Mouse (Mus musculus) naive thymus-derived CD4-positive, alpha-beta T cell, adult 2 months (primary cell): ENCODE results near the gene Dhx30.
"Not testable (repeated sequence)": the region's sequence is repeated elsewhere in the genome, so short reads cannot be mapped to it uniquely, and the experiment has no call there.

Experiments
- DNase-seq: peaks from one replicate; pipeline ENCODE4 v3.0.0-alpha.2; 2011; ENCODE audit warnings: low read depth

Dhx30 gene

DNA sequence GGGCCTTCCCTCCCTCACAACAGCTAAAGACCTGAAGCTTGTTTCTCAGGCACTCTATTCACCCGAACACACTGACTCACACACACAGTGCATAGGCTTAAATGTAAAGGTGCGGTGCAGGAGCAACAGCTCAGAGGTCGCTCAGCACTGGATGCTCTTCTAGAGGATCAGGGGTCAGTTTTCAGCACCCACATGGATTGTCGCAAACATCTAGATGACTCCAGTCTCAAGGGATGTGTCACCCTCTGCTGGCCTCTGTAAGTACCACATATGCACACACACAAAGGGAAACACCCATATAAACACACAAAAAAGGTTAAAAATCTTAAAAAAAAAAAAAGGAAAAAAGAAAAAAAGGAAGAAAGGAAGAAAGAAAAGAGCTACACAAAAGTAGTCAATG lies 22.9 kb downstream of the Dhx30 start:
- no peak for DNase-seq

DNA sequence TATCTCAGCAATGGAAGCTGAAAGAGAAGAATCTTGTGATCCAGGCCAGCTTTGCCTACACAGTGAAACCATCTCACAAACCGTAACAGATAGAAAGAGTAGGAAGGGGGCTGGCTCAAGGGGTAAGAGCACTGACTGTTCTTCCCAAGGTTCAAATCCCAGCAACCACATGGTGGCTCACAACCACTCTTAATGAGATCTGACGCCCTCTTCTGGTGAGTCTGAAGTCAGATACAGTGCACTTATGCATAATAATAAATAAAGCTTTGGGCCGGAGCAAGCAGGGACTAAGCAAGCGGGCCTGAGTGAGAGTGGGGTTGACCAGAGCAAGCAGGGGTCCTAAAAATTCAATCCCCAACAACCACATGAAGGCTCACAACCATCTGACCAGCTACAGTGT lies 24.3 kb downstream of the Dhx30 start:
- DNase-seq: no peak

DNA sequence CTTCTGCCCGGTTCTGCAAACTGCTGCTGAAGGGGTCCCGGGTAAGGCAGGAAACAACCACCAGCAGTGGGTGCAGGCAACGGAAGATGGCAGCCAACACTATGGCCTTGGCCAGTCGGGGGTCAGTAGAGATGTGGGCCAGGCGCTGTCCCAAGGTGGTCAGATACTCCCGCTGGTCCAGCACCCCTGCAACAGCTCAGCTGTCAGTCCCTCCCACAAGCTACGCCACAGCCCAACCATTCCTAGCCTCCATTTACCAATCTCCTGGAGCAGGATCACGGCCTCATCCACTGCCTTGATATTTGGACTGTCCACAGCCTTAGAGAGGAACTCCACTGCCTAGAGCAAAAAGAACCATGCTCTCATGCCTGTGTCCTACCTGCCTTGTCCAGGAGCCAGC lies 31.9 kb downstream of the Dhx30 start:
- no peak for DNase-seq

DNA sequence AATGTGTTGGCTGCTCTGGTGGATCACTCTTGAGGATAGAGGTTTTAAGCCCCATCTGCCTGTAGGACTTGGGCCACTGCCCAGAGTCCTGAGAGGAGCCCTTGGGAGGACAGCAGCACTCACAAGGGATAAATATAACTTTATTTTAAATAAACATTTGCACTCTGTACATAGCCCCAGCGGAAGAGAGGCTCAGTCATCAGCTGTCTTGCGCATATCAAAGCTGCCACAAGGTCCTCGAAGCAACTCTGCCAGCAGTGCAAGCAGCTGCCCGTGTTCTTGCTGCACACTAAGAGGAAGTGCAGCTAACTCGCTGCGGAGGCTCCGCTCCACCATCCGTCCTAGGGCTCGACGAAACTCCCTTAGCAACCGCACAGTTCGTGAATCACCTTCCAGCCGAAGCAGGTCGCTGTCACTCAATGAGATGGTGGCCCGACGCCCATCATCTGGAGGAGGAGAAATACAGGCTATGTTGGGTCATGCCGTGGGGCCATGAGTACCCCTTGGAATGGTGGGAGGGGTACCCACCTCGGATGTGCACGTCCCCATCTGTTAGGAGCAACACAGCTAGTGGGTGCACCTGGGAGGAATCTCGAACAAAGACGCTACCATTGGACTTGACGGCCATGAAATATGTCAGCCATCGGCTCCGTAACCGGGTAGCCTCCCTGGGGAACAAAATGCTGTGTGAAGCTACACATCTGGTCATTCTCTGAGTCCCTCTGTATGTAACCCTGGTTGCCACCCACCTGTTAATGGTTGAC lies 33.2 kb downstream of the Dhx30 start:
- DNase-seq: no peak

DNA sequence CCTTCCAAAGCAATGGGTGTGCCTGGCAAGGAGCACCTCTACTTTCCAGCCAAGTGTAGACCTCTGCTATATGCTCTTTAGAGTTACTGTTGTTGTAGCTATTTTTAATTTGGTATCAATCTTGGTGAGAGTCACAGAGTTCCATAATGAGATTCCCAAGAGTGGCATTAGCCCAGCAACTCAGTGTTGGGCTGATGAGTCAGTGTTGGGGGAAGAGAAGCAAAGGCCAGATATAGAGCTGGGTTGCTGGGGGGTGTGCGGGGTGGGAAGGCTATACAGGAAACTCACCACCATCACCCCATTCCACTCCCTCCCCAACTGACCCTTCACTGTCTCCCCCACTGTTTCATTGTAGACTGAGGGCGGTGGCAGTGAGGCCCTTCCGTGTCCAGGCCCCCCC lies 36.6 kb downstream of the Dhx30 start:
- no peak for DNase-seq

DNA sequence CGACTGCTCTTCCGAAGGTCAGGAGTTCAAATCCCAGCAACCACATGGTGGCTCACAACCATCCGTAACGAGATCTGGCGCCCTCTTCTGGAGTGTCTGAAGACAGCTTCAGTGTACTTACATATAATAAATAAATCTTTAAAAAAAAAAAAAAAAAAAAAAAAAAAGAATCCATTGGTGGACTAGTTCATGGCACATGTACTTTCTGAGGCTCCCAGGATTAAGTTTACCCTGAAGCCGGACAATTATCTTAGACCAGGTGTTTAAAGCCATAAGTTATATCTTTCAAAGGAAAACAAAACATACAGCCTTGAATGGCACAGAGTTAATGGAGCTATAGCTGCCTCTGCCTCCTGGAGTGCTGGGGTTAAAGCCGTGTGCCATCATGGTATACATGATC lies 41.2 kb downstream of the Dhx30 start:
- not testable (repeated sequence) for DNase-seq

DNA sequence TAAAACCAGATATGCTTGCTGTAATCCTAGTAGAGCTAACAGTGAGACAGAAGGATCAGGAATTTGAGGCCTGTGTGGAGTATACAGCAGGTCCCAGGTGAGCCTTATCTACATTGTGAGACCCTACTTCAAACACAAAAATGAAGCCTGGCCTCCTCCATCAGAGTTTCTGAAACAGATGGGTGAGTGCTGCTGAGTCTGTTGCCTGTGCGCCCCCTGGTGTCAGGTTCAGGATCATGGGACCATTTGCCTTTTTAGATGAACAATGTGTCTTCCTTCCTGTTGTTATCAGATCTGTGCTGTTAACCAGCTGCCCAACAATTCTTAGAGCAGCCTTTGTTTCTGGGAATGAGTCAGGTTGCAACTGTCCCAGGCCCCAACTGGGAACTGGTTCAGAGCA lies 45.8 kb downstream of the Dhx30 start:
- DNase-seq: peak; percentile 78

DNA sequence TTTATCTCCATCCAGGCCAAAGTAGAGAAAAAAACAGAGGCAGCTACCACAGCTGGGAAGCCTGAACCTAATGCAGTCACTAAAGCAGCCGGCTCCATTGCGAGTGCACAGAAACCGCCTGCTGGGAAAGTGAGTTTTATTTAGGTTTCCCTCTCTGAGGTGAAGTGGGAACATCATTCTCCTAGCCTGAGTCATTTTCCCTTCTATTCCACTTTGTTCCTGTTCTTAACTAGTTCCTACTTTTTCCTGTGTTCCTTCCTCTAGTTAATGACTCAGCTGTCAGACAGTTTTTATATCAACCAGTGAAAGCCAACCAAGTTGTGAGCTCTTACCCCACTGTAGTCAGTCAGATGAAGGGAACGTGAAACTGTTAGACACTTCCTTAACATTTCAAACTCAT lies 46.6 kb downstream of the Dhx30 start:
- DNase-seq: no peak

DNA sequence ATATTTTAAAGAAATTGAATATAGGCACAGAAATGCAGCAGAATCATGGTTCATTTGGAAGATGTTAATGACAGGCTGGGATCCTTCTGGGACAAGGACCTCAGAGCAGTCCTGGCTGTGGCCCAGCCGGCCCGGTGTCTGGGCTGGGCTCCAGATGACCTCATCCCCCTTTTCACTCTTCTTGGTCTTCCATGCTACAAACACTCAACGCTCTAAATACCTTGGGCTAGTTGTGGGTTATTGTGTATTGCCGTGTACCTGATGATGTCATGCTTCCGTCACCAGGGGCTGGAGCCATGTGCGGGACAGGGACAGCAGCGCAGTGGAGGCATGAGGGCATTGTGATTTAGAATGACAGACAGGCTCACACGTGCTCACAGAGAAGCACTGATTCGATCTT lies 47.3 kb downstream of the Dhx30 start:
- no peak for DNase-seq

DNA sequence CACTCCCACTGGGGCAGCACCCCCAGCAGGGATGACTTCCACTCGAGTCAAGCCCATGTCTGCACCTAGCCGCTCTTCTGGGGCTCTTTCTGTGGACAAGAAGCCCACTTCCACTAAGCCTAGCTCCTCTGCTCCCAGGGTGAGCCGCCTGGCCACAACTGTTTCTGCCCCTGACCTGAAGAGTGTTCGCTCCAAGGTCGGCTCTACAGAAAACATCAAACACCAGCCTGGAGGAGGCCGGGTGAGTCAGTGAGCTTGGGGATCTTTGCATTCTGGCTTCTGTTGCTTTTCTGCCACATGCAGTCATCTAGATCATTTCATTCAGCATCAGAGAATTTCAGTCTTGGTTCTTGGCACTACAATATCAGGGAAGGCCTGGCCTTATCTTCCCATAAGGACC lies 48.9 kb downstream of the Dhx30 start:
- no peak for DNase-seq

DNA sequence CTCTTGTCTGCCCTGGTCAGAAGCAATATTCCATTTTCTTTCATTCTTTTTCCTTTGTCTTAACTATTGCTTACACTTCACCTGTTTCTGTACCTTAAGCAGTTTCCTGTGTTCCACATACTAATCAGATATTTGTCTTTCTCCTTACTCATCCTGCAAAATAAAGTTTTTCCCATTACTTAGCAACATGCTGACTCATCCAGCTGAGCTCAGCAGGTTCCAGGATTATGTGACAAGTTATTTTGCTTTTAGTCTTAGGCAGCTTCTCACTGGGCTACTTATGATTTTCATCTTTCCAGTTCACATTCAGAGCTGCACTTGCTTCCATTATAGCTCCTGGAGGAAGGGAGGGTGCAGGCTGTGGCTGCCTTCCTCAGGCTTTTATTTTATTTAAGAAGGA lies 53.0 kb downstream of the Dhx30 start:
- no peak for DNase-seq

DNA sequence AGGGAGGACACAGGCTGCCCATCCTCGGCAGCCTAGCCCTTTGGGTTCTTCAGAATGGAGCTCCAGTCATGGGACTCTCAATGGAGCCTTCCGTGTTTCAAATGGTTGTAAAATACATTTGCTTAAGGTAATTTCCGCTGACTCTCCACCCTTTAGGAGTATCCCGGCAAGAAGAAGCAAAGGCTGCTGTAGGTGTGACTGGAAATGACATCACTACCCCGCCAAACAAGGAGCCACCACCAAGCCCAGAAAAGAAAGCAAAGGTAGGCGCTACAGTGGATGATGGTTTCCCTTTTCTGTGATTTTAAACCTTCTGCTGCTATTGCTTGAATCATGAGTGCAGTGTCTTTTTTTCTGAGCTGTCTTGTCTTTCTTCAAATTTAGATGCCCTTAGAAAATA lies 54.8 kb downstream of the Dhx30 start:
- no peak for DNase-seq

DNA sequence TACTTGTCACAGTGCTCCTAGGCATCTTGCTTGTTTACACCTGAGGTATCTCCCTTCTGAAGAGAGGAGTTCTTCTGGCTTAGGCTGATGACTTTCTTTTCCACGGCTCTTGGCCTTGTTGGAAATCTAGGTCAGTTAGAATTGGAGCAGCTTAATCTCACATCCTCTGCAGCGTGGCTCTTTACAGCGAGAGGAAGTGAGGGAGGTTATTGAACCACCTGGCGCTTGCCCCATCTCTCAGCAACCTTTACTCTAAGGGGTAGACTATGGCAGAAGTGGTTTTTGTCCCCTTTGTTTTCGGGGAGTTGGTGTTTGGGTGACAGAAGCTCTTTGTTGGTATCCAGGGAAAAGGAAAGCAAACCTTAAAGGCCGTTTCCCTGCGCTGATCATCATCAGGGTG lies 55.2 kb downstream of the Dhx30 start:
- no peak for DNase-seq

DNA sequence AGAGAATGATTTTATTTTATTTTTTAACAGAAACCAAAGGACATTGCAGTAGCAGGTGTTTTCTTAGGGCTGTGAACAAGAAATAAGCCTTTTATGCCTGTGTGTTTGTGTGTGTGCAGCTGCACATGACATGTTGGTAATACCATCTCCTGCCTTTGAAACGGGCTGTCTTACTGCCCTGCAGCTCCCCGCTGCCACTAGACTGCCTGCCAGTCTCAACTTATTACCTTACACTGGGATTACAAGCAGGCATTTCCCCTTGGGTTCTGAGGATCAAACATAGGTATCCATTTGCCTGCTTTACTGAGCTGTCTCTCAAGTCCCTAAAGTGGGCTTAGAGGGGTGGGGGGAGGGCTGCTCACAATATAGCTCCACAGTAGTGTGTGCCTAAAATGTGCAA lies 56.9 kb downstream of the Dhx30 start:
- DNase-seq: no peak

DNA sequence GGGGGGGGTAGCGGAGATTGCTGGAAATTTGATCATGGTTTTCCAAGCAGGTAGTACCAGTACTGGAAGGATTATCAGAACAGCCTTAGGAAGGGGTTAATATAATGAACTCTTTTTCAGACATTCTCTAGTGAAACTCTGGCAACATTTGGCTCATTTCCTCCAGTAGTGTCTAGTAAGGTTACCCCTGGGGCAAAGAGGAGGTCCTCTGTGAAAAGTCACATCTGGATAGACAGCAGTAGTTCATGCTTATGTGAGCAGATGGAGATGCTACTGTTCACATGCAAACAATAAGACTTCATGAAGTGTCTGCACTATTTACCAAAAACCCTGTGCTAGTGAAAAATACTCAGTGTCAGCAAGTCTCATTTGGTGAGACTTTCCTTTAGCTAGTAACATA lies 60.4 kb downstream of the Dhx30 start:
- no peak for DNase-seq

DNA sequence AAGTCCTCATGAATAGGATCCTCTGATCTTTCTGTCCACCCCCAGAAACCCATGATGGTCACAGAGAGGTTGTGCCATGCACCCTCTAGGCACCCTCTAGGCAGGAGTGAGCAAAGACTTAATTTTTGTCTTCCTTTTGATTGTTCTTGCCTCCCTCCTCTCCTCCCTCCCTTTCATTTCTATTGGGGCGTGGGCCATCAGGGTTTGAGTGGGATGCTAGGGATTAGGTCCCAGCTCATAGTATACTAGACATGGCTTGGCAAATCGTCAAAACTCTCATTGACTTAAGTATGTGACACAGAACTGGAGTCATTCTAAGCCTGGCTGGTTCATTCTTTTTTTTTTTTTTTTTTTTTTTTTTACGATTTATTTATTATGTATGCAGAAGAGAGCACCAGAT lies 62.8 kb downstream of the Dhx30 start:
- no peak for DNase-seq

DNA sequence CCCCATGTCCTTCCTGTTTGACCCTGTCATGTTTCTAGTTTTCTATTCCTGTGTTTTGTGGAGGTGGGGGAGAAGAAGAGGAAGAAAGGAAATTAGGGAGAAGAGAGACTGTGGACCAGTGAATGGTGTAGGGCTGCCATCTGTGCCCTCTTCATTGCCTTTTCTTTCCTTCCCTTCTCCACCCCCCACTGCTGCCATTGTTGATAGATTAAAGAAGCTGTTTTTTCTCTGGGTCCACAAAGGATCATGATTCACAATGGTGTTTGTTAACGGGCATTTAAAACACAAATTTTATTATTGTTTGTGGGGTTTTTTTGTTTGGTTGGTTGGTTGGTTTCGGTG lies 63.6 kb downstream of the Dhx30 start:
- no peak for DNase-seq

DNA sequence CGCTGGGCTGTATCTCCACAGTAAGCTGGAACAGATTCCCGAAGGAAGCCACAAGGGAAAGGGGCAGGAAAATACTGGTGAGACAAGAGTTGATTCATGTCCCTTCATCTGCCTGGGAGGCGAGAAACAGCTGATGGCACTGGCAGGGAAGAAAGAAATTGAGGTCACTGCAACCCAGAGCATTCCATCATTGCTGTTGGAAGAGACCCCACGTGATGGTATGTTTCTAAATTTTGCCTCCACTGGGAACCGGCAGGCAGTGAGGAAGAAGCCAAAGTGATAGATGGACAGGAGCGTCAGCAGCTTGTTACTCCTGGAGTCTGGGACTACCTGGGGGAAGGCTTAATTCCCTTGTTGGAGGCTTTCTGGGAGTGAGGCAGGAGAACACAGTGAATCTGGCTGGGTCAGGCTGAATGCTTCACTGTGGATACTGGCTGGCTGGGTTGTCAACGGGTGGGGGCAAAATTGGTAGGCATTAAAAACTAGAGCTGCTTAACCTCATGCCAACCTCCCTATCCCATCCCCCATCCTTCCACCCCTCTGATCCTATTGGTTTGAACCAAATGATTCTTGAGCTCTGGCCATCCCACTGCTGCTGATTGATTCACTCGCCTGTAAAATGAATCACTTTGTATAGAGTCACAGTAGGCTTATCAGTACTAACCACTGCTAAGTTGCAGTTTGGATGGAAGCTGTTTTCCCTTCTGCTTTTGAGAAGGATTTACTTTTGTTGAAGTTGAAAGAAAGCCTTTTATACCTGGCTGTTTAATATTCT lies 64.1 kb downstream of the Dhx30 start:
- DNase-seq: no peak

DNA sequence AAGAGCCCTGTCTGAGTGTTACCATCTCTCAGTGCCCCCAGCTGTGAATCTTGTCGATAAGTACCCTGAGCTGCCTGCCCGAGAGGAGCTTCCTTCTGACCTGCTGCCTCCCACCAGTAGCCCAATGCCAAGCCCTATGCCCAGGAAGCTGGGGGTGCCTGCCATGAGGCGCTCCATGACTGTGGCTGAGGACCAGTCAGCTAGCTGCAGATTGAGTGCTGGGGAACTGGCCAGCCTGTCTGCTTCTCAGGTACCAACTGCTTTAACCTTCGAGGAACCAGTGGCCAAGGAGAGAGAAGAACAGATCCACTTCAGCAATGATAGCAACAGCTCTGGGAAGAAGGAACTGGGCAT lies 64.7 kb downstream of the Dhx30 start:
- DNase-seq: no peak

DNA sequence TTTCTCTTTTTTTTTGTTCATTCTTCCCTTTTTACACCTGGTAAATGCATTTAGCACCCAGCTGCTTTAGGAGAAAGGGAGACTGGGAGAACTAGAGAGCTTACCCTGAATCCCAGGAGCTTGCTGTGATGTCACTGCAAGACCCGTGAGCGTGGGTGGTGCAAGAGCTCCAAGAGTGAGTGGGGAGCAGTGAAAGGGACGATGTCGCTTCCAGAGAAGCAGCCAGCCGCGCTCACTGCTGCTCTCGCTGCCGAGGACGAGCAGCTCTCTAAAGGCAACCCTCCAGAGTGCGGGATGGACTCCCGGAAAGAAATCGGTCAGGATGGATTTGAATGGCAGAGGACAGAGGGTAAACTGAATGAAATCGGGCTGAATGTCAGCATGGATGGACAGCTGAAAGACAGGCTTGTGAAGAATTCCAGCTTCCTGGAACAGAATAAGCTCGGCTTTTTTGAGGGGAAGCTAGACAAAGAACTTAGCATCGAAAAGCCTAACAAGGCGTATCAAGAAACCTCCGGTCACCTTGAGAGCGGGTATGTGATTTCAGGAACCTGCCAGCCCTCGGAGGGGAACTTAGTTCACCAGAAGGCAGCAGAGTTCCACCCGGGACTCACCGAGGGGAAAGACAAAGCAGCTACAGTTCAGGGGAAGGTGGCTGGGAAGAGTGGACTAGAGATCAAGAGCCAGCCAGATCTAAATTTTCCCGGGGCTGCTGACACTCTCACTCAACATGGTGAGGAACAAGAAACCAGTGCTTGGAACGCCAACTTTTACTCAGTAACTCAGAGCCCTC lies 65.6 kb downstream of the Dhx30 start:
- no peak for DNase-seq

DNA sequence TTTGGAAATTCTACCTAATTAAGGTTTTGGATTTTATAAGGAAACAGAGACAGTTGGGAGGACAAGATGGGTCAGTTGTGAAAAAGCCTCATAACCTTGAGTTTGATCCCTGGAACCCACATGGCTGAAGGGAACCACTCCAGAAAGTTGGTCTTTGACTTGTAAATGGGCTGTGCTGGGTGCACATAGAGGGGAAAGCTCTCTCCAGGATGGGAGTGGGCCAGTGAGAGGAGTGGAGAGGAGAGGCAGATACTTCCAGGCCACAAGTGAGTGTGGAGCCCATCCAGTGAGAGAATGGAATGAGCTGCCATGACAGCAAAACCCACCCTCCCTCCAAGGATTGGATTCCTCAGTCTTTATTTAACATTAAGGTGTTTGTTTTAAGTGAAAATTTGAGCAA lies 66.4 kb downstream of the Dhx30 start:
- no peak for DNase-seq

DNA sequence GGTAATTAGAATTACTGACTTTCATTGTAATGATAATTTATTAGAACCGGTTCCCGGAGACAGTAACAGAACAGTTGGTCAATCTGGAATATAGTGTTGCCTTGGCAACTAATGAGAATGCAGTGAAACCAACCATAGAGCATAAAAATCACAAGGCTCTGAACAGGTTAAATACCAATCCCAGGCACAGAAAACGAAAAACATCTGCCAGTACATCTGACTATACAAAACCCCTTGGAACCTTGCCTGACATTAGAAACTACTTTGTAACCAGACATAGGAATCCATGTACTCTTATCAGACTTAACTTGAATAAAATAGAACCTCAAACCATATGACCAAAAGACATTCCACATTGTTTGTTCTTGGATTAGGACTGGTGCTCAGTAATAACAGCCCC lies 69.8 kb downstream of the Dhx30 start:
- DNase-seq: no peak

DNA sequence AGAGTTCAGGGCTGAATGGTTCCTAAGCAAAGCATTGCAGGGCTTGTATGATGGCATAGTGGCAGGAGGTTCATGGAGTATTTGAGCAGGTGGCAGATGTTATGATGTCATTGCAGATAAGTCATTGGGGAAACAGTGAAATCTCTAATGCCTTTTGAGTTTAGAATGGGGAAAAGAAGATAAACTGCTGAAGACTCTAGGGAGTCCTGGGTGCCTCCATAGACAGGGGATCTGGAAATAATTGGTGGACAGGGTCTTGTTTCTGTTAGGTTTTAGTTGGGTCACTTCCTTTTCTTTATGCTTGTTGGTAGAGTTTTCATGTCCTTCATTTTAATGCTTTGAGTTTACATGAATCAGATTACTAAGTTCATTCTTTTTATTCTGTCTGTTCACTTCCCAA lies 70.4 kb downstream of the Dhx30 start:
- no peak for DNase-seq
